In genomic region chr1:33673158-33673960, GRCm38 (mm10) we compare ENCODE assay signal across 15 mouse cellular contexts. TPM values are rescaled to one million over a fixed set of nuclear protein-coding genes. Genes with fewer than 3 reads are reported as not detected.
DNase-seq lines count a peak whose midpoint lies in the region; ATAC-seq and TF ChIP-seq lines count a peak whose summit lies in the region.
"Had no signal": no experiment of that assay in that cellular context is flagged by ENCODE, and none has a peak within 500 bp of the region (broad histone marks: within the 10 kb centered on the region; RNA-seq: fewer than 3 reads in every experiment).

No protein-coding gene starts in this region.

- H3K4me1 ChIP-seq in embryonic fibroblast, embryonic 13.5 days (ENCODE audit: control insufficient read depth, insufficient read depth, low read length) = peaks cover 9% of the 10 kb centered on the region
- H3K4me1 ChIP-seq in intestine, embryonic 15.5 days (replicated peaks) = peaks cover 2% of the 10 kb centered on the region; the same call in 1 of the 2 replicates

- TF ChIP-seq CTCF in embryonic fibroblast, embryonic 13.5 days (IDR thresholded peaks at IDR 0.05; ENCODE audit: borderline replicate concordance, insufficient read depth, low read length) = no peak

- peak overlapping the region; percentile 97 for H3K27ac ChIP-seq in embryonic fibroblast, embryonic 13.5 days (ENCODE audit: insufficient read depth, low read length)
- H3K27ac ChIP-seq in intestine, embryonic 15.5 days = 0 out of 2 replicates have a peak overlapping the region, but pooled peaks have one; percentile 32
- H3K27ac ChIP-seq: embryonic facial prominence, embryonic 12.5 days; forebrain, embryonic 12.5 days; kidney, postnatal 0 days; layer of hippocampus, adult 2 months; left cerebral cortex, adult 2 months; midbrain, embryonic 13.5 days had no signal

- no peak overlapping the region for H3K9ac ChIP-seq in intestine, embryonic 15.5 days
- H3K9ac ChIP-seq: embryonic facial prominence, embryonic 12.5 days; forebrain, embryonic 12.5 days; lung, embryonic 14.5 days; midbrain, embryonic 13.5 days had no signal

- no peaks in the 10 kb centered on the region for H3K27me3 ChIP-seq in intestine, embryonic 15.5 days (replicated peaks)
- H3K27me3 ChIP-seq: embryonic facial prominence, embryonic 12.5 days; forebrain, embryonic 12.5 days; midbrain, embryonic 13.5 days had no signal

- H3K9me3 ChIP-seq in intestine, embryonic 15.5 days = no peaks in the 10 kb centered on the region
- H3K9me3 ChIP-seq: embryonic facial prominence, embryonic 12.5 days; forebrain, embryonic 12.5 days; midbrain, embryonic 13.5 days had no signal

- ATAC-seq in intestine, embryonic 15.5 days = no peak
- ATAC-seq: midbrain, embryonic 13.5 days had no signal

- 50% methylated on average over 17 of the region's 17 CpGs for WGBS in intestine, embryonic 15.5 days

- no peak overlapping the region for H3K4me3 ChIP-seq in embryonic fibroblast, embryonic 13.5 days (ENCODE audit: insufficient read depth, low read length)
- no peak overlapping the region for H3K4me3 ChIP-seq in intestine, embryonic 15.5 days (replicated peaks)
- H3K4me3 ChIP-seq: embryonic facial prominence, embryonic 12.5 days; forebrain, embryonic 12.5 days; layer of hippocampus, adult 2 months; left cerebral cortex, adult 2 months; midbrain, embryonic 13.5 days had no signal

- peak; percentile 11 for DNase-seq in gastrocnemius, postnatal 14 days
- DNase-seq in gastrocnemius, adult 8-10 months (ENCODE audit: low spot score in 2 of 2) = no peak
- peak; percentile 89 for DNase-seq in 3T3-L1 (ENCODE audit: low read depth, low spot score)
- DNase-seq in layer of hippocampus, postnatal 10 days (ENCODE audit: low spot score in 2 of 2) = no peak
- no peak for DNase-seq in right cerebral cortex, postnatal 14 days
- DNase-seq in frontal cortex, postnatal 25 days (ENCODE audit: low spot score in 2 of 2) = no peak

- H3K36me3 ChIP-seq in intestine, embryonic 15.5 days = no peaks in the 10 kb centered on the region
- H3K36me3 ChIP-seq: embryonic facial prominence, embryonic 12.5 days; forebrain, embryonic 12.5 days; midbrain, embryonic 13.5 days had no signal

- intact Hi-C loops in gastrocnemius, postnatal 14 days (cut with DNase I; ENCODE audit: low total_unique reads) = no loop called here

- TF ChIP-seq POLR2A in embryonic fibroblast, embryonic 13.5 days (IDR thresholded peaks at IDR 0.05; ENCODE audit: low read depth, low read length) = no peak

- peak overlapping the region; percentile 12; the same call in 1 of the 2 replicates for H3K4me2 ChIP-seq in intestine, embryonic 15.5 days (replicated peaks)
- H3K4me2 ChIP-seq: embryonic facial prominence, embryonic 12.5 days; forebrain, embryonic 12.5 days; lung, embryonic 14.5 days; midbrain, embryonic 13.5 days had no signal

RNA-seq across cellular contexts. Expression of gene Prim2, which starts 3.8 kb away (rescaled TPM):
- 1 to 10 TPM; 1.8 to 2.7 TPM for total RNA-seq in gastrocnemius, postnatal 14 days (2021)
- total RNA-seq in gastrocnemius, adult 8-10 months (2022) = 1 to 10 TPM in 3 of 4 experiments, under 1 TPM in 1; 0.90 to 1.5 (median 1.2) TPM
- polyA plus RNA-seq in embryonic fibroblast, embryonic 13.5 days (2011; ENCODE audit: insufficient read length, low read depth, missing spikeins) = 28.3 and 28.6 TPM in 2 replicates
- 29.7 and 30.8 TPM in 2 replicates for polyA plus RNA-seq in intestine, embryonic 15.5 days (2015; fragmentation: Nextera tagmentation; extraction: Ambion mirVana)
- total RNA-seq in layer of hippocampus, postnatal 10 days (2021) = 1 to 10 TPM; 7.2 to 8.6 TPM

RNA-seq across cellular contexts. Expression of gene Rab23, which starts 46.3 kb away (rescaled TPM):
- 1 to 10 TPM; 6.5 to 7.0 TPM for total RNA-seq in gastrocnemius, postnatal 14 days (2021)
- total RNA-seq in gastrocnemius, adult 8-10 months (2022) = 1 to 10 TPM; 2.6 to 6.9 (median 3.8) TPM
- 77.8 and 107 TPM in 2 replicates for polyA plus RNA-seq in embryonic fibroblast, embryonic 13.5 days (2011; ENCODE audit: insufficient read length, low read depth, missing spikeins)
- polyA plus RNA-seq in intestine, embryonic 15.5 days (2015; fragmentation: Nextera tagmentation; extraction: Ambion mirVana) = 18.1 and 19.1 TPM in 2 replicates
- total RNA-seq in layer of hippocampus, postnatal 10 days (2021) = 10 to 100 TPM; 27.7 to 34.2 TPM

Comparison
In these comparisons a context has a peak if more than half of its experiments do, and no peak if none do; other contexts are left out.
1. DNase-seq: peak in gastrocnemius, postnatal 14 days (single experiment) and 3T3-L1 (single experiment); none in gastrocnemius, adult 8-10 months (0 of 2), layer of hippocampus, postnatal 10 days (0 of 2), right cerebral cortex, postnatal 14 days (single experiment) and frontal cortex, postnatal 25 days (0 of 2).